Mouse (Mus musculus): ENCODE measurements around the gene Tenm4.

- no peak for TF ChIP-seq POLR2A (IDR thresholded peaks at IDR 0.05; ENCODE audit: low read depth, low read length)
- TF ChIP-seq CTCF (IDR thresholded peaks at IDR 0.05; ENCODE audit: extremely low read depth, insufficient read length, insufficient replicate concordance, low read depth, low read length): no peak
Observed at GRCm38 (mm10) chr7:96604091-96604745, 433.2 kb downstream of the Tenm4 start.
